Mouse (Mus musculus) C2C12 (cell line): Measurements from ENCODE around the gene Ppif. TPM values are rescaled to one million over a fixed set of nuclear protein-coding genes. Genes with fewer than 3 reads are reported as not detected.

Experiments used
- H3K27me3 ChIP-seq: one replicate; pipeline ENCODE4 v1.6.1; 2011; ENCODE audit not compliant: control insufficient read depth, insufficient read depth, insufficient read length
- H3K36me3 ChIP-seq: one replicate; pipeline ENCODE4 v1.6.1; 2011; ENCODE audit not compliant: control insufficient read depth, insufficient read depth
- H3K4me3 ChIP-seq: one replicate; pipeline ENCODE4 v1.5.1; 2011; ENCODE audit warnings: mild to moderate bottlenecking, control low read depth; ENCODE audit not compliant: poor library complexity, insufficient read depth, severe bottlenecking
- H3K79me2 ChIP-seq: one replicate; pipeline ENCODE4 v1.6.1; 2011; ENCODE audit not compliant: control insufficient read depth, insufficient read depth
- H3K79me3 ChIP-seq: one replicate; pipeline ENCODE4 v1.6.1; 2011; ENCODE audit warnings: low read depth, control low read depth
- H3ac ChIP-seq: one replicate; pipeline ENCODE3; 2011; ENCODE audit warnings: low read depth; ENCODE audit not compliant: control insufficient read depth, insufficient read length
- CEBPB ChIP-seq: IDR thresholded peaks from one replicate; pipeline ENCODE4 v1.6.1; 2011; ENCODE audit warnings: low read depth, mild to moderate bottlenecking, control low read depth, moderate library complexity
- CTCF ChIP-seq: IDR thresholded peaks from one replicate; pipeline ENCODE4 v1.5.1; 2011; ENCODE audit not compliant: control insufficient read depth, insufficient read depth, insufficient read length
- FOSL1 ChIP-seq: IDR thresholded peaks from one replicate; pipeline ENCODE4 v1.8.0; 2011; ENCODE audit warnings: mild to moderate bottlenecking, low read length; ENCODE audit not compliant: poor library complexity, insufficient read depth, severe bottlenecking
- MAX ChIP-seq: IDR thresholded peaks from one replicate; pipeline ENCODE4 v1.6.1; 2011; ENCODE audit warnings: mild to moderate bottlenecking, control low read depth
- MYOD1 ChIP-seq: IDR thresholded peaks from one replicate; pipeline ENCODE4 v1.6.1; 2011; ENCODE audit warnings: low read depth; ENCODE audit not compliant: control insufficient read depth, insufficient read length
- MYOG ChIP-seq: IDR thresholded peaks from one replicate; pipeline ENCODE4 v1.6.1; 2011; ENCODE audit not compliant: control insufficient read depth, insufficient read length; ENCODE audit errors: extremely low read depth
- USF1 ChIP-seq: IDR thresholded peaks from one replicate; pipeline ENCODE4 v1.6.1; 2011; ENCODE audit warnings: low read depth, mild to moderate bottlenecking, control low read depth, moderate library complexity
- polyA plus RNA-seq: library from polyadenylated mRNA; unstranded; fragments of >200 nt; fragmentation: generic; extraction: Trizol; gene quantifications from one replicate; pipeline ENCODE4 v1.2.1, GENCODE M21; 2012; ENCODE audit warnings: missing spikeins

Gene Ppif
- polyA plus RNA-seq, 1 experiment, result 21.4 TPM

- H3K27me3 ChIP-seq, result no peaks in the 10 kb centered on the region
- peaks cover 3% of the 10 kb centered on the region for H3K79me3 ChIP-seq
- TF ChIP-seq MYOG, result no peak
- TF ChIP-seq USF1, result no peak
- no peak for TF ChIP-seq CTCF
- no peak for TF ChIP-seq MAX
- no peak for TF ChIP-seq MYOD1
- H3ac ChIP-seq, result no peak overlapping the region
- no peaks in the 10 kb centered on the region for H3K79me2 ChIP-seq
- no peak overlapping the region for H3K4me3 ChIP-seq
- H3K36me3 ChIP-seq, result peaks cover 73% of the 10 kb centered on the region
Observed at GRCm38 (mm10) chr14:25720962-25721707, 27.2 kb downstream of the Ppif start.

GRCm38 (mm10) chr14:25725032-25725497, 31.1 kb downstream of the Ppif start:
- H3K79me3 ChIP-seq, result peaks cover 3% of the 10 kb centered on the region
- no peak for TF ChIP-seq CTCF
- peaks cover 45% of the 10 kb centered on the region for H3K36me3 ChIP-seq
- H3K79me2 ChIP-seq, result peaks cover 6% of the 10 kb centered on the region
- H3K4me3 ChIP-seq, result no peak overlapping the region
- no peak overlapping the region for H3ac ChIP-seq
- H3K27me3 ChIP-seq, result no peaks in the 10 kb centered on the region

GRCm38 (mm10) chr14:25725690-25726089, 31.7 kb downstream of the Ppif start:
- no peaks in the 10 kb centered on the region for H3K27me3 ChIP-seq
- H3K36me3 ChIP-seq, result peaks cover 40% of the 10 kb centered on the region
- no peak overlapping the region for H3K4me3 ChIP-seq
- H3K79me2 ChIP-seq, result peaks cover 6% of the 10 kb centered on the region
- TF ChIP-seq USF1, result no peak
- TF ChIP-seq MYOD1, result no peak
- no peak for TF ChIP-seq MAX
- TF ChIP-seq FOSL1, result no peak
- TF ChIP-seq CEBPB, result no peak
- TF ChIP-seq MYOG, result no peak
- no peak for TF ChIP-seq CTCF
- H3ac ChIP-seq, result no peak overlapping the region
- peaks cover 3% of the 10 kb centered on the region for H3K79me3 ChIP-seq

DNA sequence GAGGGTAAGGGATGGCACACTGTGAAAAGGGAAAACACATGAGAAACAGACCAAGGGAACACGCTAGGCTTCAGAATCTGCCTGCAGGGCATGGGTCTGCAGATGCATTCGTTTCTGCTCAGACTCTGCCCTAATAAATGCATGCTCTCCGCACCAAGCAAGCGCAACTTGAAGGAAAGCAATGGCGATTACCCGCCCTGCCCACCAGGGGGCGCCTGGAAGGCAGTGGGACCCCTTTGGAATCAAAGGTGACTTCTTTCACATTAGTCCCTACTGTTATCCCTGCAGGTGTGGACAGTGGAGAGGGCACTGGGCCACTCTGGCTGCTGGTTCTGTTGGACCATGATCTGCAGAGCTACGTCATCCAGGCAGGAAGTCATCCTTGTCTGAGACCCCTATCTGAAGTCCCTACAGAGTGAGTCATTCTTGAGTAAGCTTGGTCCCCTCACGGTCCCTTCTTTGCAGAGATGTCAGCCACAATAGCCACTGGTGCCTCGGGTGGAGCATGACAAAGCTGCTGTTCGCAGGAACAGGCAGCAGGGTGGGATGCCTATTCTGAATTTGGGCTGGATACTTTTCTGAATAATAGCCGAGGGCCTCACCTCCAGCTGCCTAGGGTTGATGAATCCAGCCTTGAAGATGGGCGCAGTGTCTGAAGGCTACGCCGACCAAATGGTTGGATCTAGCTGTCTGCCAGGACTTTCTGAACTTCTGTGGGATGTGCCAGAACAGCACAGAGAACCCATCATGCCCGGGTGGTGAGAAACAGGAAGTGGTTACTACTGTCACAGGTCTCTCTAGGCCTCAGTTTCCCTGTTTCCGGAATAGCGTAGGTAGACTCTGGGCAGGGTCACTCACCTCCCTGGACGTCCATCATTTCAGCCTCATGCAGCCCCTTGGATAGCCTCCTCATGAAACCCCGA, 32.5 kb downstream of the Ppif start:
- H3K27me3 ChIP-seq, result no peaks in the 10 kb centered on the region
- no peak overlapping the region for H3K4me3 ChIP-seq
- peaks cover 6% of the 10 kb centered on the region for H3K79me2 ChIP-seq
- TF ChIP-seq MYOG (no peak), CTCF (peak; percentile 62)
- H3K36me3 ChIP-seq, result peaks cover 33% of the 10 kb centered on the region
- H3K79me3 ChIP-seq, result peaks cover 3% of the 10 kb centered on the region
- H3ac ChIP-seq, result no peak overlapping the region

DNA sequence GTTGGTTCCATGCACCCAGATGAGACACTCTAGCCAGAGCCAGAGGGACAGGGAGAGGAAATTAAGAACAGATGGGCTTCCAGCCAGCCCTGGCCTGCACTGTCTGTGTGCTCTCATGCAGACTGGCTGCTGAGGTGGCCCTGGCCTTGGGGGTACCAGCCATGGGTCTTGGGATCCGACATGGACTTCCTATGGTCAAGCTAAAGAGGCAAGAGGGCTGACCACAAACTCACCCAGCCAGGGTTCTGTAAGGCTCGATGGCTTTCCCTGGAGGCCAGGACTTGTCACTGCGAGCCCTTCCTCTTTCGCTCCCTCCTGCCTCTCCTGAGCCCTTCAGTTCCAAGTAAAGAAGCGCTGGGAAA, 33.2 kb downstream of the Ppif start:
- no peaks in the 10 kb centered on the region for H3K27me3 ChIP-seq
- no peak for TF ChIP-seq USF1

GRCm38 (mm10) chr14:25734736-25735716, 41.1 kb downstream of the Ppif start:
- Histone ChIP-seq H3K79me2 (peaks cover 20% of the 10 kb centered on the region), H3K36me3 (peaks cover 30% of the 10 kb centered on the region), H3K27me3 (no peaks in the 10 kb centered on the region), H3ac (peak overlapping the region; percentile 22), H3K4me3 (no peak overlapping the region), H3K79me3 (peaks cover 1% of the 10 kb centered on the region)
- no peak for TF ChIP-seq USF1
- TF ChIP-seq MAX, result peak; percentile 92

More for the DNA sequence above, 33.2 kb downstream of the Ppif start:
- H3K79me2 ChIP-seq, result peaks cover 6% of the 10 kb centered on the region
- H3K4me3 ChIP-seq, result no peak overlapping the region
- peaks cover 28% of the 10 kb centered on the region for H3K36me3 ChIP-seq
- peaks cover 3% of the 10 kb centered on the region for H3K79me3 ChIP-seq
- H3ac ChIP-seq, result no peak overlapping the region
